Mouse (Mus musculus): Measurements from ENCODE around the gene B4galt4.
"Not testable (repeated sequence)": the region's sequence is repeated elsewhere in the genome, so short reads cannot be mapped to it uniquely, and the experiment has no call there.

The B4galt4 gene

DNA sequence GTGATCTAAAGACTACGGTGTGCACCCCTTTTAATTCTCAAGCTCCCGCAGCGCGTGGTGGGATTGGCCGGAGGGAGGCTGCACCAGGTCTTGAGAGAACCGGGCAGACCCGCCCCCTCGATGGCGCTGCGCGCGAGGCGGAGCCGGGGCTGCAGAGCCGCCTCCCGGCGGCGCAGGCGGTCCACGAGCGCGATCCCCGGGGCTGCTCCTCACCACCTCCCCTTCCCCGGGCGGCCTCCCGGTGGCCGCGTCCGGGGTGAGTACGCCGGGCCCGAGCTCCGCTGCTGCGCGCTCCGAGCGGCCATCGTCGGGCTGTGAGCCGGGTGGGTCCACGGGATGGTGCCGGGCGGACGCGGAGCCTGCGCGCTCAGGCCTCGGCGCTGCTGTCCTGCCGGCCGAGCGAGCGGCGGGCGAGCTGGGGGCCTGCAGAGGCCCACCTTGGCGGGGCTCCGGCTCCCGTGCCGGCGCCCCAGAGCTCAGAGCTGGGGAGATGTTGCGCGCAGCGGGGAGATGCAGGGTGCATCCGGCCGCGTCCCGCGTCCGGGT is at the start of gene B4galt4:
B4galt4 (plus strand) TSS at position 152 of the 546 bp plus-strand sequence.
- DNase-seq = peak; percentile 64

DNA sequence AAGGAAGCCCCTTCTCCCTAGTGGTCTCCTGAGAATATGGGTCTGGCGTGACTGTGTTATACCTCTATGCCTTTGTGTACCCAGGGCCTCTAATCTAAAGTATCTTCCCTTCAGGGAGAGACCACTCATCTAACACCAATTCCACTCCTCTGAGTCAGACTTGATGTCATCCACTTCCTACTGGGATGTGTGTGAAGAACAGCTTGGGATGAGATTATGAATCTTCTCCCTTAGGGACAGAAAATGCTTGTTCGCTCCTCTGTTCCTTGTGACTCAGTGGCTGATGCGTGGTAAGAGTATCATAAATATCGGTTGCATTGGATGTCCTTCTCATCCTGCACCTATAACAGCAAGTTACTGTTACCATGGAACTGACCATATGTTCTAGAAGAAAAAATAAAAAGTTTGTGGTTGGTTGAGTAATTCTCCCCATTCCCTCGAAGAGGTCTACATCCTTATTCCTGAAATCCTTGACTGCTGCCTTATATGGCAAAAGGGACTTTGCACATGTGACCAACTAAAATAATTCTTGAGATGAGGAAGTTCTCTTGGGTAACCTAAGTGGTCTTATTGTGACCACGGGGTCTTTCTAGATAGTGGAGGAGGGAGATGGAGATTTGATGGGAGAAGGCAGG is 47.0 kb upstream of the B4galt4 start:
- DNase-seq = no peak

DNA sequence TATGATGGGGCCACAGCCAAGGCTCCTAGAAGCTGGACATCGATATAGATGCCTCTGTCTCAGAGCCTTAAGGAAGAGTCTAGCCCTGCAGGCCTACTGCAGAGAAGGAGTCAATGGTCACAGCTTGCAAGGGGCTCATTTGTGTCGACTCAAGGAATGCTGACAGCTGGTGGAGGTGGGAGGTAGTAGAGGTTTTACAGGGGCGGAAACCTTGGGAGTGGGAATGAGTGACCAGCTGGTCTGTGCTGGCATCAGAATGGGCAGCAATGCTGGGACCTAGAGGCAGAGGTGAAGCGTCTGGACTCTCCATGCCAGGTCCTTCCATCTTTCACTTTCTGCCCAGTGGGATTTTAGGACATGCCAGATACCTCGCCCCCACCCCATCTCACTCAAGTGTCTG is 46.5 kb upstream of the B4galt4 start:
- DNase-seq = no peak

DNA sequence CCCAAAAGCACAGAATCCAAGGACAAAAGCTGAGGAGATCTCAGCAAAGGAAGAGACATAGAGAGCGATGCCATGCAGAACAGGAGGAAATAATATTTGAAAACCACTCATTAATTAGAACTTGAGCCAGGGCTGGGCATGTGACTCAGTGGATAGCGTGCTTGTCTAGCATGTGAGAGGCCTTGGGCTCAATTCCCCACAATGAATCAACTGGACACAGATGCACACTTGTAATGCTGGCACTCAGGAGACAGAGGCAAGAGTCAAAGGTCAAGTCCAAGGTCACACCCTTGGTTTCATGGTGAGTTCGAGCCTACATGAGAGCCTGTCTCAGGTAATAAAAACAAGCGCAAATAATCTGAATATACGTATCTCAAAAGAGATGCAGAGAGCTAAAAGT is 44.5 kb upstream of the B4galt4 start:
- no peak for DNase-seq

DNA sequence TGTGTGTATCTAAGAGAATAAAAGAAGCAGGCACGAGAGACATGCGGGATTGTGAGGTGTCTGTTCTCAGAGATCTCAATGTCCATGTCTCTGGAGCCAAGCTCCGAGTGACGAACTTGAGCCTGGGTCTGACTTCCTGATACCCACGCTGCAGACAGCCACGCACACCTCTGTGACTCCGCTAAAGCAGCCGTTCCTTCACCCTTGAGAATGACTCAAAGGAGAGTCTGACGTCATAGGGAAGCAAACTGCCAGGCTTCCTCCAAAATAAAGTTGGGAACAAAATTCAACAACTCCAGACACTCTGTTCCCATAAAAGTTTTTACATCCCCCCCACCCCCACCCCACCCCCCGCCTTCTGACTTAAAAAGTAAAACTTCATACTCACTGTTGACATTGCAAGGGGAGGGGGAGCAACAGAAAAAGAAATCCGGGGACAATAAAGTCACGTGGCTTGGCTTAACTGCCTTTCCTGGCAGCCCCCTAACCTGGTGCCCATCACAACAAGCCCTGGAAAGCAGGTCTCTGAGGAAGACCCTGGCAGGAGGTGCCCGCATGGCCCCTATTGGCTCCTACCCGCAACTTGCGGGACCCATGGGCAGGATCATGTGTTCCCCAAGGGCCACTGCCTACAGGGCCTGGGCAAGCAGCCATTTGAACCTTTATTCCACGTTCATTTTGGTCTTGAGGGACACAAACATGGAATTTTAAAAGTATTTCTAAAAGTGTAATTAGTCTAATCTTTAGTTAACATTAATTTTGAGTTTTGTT is 41.5 kb upstream of the B4galt4 start:
- DNase-seq = no peak

DNA sequence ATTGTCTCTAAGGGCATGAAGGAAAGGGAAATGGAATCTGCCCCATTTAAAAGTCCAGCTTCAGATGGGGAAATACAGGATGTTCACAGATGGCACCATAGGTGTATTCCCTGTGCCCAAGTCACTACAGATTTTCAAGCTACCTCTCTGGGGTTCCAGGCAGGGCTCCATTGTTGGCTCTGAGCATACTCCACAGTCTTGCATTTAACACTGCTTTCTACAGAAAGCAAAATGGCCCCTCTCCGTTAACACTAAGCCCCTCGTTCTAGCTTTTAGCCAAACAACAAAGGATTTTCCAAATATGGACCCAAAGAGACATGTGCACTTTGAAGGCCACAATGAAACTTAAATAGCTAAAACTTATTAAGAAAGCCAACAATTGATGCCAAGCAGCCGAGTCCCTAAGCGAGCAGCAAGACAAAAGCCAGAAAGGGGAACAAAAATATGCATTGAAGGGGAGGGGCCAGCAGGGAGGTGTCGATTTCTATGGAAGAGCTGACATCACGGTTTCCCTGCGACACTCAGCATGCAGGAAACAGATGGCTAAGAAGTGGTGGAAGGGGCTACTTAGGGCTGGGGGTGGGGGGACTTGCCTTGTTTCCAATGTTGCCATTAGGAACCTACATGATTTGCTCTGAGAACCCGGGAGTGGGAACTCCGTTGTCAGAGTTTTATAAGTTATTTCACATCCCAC is 40.4 kb upstream of the B4galt4 start:
- DNase-seq = no peak

DNA sequence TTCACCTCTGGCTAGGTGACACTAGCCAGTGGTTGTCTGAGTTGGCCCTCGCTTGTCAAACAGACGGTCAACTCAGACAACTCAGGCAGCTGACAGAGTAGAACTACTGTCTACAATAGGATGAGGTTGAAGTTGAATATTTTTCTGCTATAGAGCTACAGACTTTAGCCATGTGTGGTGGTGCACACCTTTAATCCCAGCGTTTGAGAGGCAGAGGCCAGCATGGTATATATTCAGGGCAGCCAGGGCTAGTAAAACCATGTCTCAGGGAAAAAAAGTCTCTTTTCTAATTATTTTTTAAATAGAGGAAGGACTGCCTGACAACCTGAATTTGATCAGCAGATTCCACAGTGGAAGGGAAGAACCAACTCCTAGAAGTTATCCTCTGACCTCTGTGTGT is 39.7 kb upstream of the B4galt4 start:
- no peak for DNase-seq

DNA sequence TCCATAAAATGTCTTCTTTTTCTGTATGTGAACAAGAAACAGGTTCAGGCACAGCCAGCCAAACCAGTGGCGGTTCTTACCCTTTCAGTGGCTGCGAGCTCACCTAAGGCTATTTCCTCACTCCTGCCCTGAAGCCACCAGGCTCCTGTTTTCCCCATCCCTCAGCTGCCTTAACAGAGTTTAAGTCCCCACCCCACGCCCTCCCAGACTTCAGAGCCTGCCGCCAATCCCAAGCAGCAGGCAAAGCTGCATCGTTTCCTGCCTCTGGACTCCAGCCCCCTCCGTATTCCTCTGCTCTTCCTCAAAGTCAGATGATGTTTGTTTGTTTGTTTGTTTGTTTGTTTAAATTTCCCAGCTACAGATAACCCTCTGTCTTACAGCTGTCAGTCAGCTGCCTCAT is 38.6 kb upstream of the B4galt4 start:
- no peak for DNase-seq

DNA sequence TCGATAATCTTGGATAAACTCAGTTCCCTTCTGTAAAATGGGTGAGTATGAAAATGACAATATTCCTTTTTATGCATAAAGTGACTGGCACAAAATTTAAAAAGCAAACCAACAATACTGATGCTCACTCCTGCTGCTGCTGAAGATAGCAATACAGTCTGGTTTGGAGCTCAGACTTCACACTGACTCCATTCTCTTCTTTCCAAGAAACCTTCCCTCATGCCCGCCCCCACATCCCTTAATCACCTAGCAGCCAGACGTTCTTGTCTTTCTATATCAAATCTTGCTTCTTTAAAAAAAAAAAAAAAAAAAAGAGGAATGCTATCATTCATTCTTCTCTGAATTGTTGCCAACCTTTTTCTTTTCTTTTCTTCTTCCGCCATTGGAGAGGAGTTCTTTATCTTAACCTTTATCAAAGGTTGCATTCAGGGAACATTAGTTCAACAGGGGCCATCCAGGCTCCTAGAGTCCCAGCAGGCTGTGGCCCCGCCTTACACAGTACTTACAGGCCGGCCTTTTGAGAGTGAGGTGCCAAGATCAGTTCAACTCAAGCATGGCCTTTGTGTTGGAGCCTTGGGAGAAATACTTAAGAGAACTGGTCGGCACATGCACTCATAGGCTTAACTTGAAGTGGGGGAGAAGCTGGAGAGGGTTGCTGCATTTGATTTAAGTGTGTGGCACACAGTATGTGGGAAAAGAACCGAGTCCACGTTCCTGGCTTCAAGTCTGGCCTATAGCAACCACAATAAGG is 36.4 kb upstream of the B4galt4 start:
- no peak for DNase-seq

DNA sequence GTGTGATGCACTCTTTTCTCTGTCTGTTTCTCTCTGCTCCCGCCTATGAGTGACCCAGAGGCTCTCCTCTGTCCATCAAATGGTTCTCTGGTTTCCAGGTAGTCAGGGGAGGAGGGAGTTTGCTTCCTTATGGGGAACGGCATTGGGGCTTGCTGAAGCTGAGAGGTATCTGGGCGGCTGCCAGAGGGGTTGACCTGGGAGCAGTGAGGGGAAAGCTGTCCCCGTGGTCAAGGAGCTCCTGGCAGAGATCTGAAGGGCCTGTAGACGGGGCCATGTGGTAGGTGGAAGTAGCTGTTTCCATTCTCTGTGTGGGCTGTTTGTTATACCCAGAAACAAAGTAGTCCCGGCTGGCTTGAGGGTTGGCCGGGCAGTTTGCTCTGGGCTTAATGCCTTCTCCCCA is 35.3 kb upstream of the B4galt4 start:
- DNase-seq = no peak

DNA sequence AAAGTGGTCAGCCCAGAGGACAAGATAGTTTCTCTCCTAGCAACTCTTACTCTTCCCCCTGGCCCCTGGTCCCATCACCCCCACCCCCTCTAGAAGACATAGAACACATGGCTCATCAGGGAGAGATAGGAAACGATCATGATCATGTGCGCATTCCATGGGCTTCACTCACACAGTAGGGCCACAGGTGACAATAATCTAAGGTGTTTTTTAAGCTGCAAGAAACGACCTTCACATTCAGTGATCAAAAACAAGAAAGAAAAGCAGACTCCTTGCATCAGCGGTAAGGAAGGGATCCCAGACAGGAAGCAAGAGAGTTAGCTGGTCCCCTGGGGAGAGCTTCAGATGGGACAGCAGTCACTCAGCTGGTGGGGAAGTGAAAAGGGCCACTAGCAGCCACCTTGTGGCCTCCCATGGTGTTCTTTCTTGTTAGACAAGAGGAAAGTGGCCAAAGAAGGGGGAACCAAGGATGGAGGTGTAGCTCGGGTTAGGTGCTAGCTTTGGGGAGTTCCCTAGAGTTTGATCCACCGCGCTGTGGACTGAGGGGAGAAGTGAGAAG is 33.0 kb upstream of the B4galt4 start:
- no peak for DNase-seq

DNA sequence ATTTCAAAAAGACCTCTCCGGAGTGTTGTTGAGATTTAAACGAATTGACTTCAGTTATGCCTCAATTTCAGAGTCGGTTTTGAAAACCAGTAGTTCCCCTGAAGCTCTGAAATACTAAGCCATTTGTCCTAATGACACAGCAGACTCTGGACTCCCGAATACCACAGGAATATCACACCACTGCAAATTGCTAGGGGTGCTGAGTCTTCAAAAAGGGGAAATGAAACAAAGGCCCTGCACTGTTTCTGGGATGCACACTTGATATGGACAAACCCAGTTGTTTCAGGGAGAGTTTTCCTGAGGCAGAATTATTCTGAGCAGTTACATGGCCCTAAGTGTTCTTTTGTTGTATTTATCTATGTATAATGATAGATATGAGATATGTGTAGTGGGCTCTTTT is 30.8 kb upstream of the B4galt4 start:
- DNase-seq = no peak

DNA sequence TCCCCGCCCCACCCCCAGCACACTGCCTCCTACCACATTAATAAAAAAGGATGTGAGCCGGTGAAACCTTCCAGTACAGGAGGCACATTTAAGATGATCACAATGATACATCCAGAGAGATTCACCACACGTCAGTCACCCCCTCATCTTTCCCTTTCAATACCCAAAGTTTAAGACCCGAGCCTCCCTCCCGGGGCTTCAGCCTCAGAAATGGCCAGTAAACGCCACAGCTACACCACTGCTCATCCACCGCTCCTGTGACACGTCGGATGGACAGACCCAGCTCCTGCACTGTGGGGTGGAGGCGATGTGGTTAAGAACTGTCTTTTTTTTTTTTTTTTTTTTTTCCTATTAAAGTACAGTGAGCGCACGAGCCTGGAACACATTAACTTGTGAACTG is 30.0 kb upstream of the B4galt4 start:
- DNase-seq = no peak

DNA sequence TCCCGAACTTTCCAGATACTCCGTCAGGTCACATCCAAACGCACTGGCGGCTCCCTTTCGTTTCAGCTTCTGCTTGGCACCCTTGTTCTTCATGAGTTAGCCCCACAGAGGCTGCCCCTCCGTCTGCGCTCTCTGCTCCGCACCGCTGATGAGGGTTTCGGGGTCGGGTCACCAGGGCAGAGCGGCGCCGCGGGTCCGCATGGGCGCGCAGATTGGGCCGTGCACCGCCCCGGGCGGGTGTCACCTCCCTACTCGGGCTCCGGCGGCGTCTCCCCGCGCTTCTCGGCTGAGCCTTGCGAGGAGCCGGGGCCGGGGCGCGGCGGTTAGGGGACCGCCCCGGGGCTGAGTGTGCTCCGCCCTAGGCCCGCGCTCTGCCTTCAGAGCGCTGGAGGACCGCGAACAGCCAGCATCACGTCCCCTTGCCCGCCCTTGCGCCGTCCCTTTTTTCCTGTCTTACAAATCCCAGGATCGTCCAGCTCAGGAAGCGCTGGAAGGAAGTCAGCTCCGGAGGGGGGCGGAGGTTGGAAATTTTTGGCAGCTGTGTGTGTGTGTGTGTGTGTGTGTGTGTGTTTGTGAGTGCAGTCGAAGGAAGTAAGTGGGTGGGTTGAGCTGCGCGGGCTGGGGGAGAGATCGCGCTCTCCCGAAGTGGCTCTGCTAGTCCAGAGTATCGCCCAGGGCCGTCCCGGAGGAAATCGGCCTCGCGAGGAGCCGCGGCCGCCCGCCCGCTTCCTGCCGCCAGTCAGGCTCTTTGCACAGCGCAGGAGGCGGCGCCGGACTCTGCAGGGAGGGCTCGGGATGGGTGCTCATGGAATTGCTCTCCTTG is 29.3 kb upstream of the B4galt4 start, which contains the start of gene Arhgap31:
Arhgap31 (minus strand) TSS at position 694 of the 823 bp plus-strand sequence.
- DNase-seq = peak; percentile 89

DNA sequence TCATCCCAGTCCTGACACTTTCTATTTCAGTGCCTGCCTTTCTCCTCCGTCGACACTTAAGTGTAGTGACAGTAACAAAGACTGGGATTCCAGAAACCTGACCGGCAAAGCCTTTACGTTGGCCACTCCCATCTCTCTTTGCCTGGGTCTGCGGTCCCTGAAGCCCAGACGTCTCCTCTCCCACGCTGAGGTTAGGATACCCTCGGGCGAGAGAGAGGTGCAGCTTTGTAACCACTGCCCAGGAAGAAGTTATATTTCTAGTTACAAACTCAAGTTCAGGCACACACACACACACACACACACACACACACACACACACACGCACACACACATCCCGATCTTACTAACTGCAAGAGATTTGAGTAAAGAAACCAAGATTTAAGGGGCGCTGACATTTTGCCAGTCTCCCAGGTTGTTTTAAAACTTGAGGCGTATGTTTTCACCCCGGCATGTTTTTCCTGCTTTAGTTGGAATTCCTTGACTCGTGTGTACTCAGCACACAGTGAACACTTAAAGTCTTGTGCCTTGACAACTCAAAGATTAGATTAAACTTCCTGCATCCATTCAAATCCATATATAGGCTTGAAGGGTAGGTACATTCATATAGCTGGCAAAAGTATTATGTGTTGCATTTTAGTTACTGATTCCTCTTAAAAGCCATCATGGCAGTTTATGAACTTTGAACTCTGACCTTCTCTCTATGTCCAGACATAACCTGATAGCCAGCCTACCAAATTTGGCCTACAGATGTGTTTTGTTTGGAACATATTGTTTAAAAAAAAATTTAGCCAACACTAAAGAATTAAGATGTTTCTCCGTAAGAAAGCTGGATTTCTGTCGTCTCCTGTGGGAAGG is 28.4 kb upstream of the B4galt4 start:
- no peak for DNase-seq

DNA sequence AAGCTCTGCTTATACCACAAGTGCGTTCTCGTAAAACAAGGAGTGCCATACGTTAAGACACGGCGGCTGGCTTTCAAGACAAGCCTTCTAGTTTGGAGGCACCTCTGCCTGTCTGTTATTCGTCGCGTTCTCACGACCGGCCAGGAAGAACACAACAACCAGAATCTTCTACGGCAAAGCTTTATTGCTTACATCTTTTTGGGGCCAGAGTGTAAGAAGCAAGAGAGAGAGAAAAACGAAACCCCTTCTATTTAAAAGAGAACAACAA is 27.9 kb upstream of the B4galt4 start:
- not testable (repeated sequence) for DNase-seq

DNA sequence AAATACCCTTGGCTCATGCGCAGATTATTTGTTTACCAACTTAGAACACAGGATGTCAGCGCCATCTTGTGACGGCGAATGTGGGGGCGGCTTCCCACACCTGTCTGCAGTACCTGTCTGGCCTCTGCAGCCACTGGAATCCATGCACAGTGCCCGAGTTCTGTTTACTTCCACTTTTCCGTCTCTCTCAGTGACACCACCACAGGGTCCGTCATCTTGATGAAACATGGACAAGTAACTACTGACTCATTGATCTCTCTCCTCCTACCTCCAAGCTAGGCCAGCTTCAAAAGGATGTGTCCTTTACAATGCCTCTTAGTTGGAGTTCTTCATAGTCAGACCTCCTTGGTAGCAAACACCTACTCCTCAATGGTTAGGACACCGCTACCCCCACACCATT is 20.7 kb upstream of the B4galt4 start:
- DNase-seq = no peak

DNA sequence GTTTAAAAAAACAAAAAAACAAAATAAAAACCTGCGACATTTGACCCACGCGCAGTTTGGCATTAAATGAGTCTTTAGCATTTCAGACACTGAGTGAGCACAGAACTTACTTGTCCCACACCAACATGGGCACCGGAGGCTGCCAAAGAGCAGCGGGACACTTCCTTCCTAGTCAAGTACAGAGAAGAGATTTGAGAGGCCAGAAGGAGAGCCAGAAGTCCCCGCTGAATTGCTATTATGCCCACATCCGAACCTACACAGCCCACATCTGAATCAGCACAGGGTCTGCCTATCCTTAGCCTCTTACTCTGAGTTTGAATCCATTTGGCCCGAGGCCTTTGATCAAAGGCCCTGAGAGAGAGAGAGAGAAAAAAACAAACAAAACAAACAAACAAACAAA is 17.8 kb upstream of the B4galt4 start:
- DNase-seq = no peak

DNA sequence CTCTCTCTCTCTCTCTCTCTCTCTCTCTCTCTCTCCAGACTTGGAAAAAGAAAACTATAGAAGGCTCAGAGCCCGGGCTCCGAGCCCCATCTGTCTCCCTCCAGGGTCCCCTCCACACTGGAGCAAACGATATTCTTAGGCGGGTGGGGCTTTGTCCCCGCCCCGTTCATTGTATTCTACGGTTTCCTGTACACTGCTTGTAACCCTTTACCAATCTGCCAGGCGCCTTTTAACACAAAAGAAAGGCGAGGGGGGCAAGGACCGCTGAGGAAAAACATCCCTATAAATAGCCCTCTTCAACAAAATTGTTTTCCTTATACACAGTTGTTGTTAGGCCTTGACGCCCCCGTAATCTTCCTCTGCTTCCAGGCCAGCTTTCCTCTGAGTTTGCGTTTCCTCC is 17.1 kb upstream of the B4galt4 start:
- DNase-seq = peak; percentile 52

DNA sequence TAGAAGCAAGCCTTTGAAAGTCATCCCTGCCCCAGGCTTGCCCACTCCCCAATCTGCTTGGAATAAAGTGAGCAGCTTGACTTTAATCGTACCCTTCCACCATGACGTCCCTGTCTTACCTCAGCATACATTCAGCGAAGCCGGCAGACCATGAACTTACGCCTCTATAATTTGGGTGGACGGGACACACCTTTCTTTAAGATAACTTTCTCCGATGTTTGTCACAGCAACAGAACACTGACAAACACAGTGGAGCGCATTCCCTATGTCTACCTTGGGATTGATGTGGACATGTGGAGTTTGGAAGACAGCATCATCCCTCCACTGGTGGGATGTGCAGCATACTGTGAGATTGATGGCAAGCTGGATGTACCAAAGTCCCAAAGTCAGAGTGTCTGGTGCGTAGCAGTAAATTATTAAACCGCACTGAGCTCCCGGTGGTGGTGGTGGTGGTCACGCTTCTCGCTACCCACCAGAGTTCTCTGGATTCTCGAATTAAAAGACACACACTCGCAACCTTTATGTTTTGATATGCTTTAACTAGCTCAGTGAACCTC is 13.4 kb upstream of the B4galt4 start:
- DNase-seq = no peak

DNA sequence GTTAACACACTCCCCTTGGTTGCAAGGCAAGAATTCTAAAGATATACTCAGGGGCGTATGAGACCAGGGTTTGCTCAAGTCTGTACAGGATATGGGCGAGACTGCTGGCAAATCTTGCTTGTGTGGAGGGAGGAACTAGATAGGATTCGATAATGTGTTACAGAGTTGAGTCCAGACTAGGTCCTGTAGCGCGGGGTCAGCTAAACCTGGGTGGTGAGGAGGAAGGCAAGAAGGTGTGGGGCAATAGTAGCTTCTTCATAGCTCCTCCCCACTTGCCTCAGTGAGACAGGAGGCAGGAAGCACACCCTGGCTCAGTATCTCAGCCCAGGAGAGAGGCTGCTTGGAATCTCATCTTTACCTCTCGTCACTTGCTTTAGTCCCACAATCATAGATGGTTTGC is 12.9 kb upstream of the B4galt4 start:
- no peak for DNase-seq
